Mouse (Mus musculus): ENCODE measurements around the gene Rev1.

Rev1 gene

DNA sequence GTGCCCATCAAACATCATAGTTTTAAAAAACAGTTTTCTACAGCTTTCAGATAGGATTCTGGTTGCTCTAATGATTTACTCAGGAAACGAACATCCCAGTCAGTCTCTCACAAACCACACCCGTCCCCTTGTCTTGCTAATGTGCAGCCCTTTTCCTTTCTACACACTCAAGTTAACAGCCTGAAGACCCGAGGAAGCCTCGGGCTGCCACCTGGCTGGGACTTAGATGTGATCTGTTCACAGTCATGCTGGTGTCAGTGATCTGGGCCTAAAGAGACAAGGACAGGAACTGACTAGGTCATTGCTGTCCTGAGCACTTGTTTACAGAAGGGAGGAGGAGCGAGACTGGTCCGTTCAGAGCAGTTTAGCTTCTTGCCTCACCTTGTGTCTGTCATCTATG, 71.2 kb downstream of the Rev1 start:
- no peak for DNase-seq

DNA sequence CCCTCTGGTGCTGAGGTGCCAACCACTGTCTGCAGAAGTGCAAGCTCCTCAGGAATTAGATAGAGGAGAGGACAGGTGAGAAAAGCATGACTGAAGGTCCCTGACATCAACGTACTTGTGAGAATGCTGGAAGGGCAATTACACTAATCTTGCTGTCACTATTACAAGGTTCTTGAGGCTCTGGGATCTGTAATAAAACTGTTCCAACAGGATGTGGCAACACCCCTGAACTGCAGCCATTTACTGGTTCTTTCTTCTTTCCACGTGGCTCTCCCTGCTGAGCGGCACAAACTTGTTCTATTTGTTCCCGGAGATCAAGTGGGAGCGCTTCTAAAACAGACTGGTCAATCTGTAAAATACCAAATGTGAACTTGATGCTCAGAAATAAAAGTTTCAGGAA, 74.4 kb downstream of the Rev1 start:
- no peak for DNase-seq

DNA sequence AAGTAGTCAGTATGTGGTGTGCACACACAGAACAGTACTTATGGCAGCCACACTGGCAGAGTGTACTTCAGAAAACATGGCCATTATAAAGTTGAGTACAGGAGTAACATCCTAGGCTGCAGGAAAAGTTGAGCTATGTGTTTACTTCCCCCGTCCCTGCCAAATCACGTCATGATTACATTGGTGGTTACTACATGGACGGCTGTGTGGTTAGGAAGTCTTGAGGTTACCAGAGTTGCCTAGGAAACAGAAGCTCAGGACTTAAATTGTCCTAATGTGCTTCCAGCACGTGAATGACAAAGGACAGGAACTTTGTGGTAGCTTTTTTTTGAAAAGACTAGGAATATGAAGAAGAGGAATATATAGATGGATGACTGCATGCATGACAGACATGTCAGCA, 80.0 kb downstream of the Rev1 start:
- DNase-seq: no peak

DNA sequence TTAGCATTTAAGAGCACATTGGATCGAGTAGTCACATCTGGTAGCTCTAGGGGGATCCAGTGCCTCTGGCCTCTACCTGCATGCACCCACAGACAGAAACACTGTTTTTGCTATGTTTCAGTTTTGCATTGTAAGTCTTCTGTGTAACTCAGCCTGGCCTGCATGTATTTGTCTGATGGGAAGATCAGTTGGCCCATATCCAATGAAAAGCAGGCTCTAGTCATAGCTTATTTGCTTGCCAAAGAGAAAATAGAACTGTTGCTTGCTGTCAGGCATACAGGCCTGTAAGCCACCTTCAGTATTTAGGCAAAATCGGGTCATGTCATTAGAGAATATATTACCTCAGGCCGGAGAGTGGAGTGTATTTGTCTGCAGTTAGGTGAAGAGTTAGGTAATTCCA, 81.5 kb downstream of the Rev1 start:
- DNase-seq: no peak

DNA sequence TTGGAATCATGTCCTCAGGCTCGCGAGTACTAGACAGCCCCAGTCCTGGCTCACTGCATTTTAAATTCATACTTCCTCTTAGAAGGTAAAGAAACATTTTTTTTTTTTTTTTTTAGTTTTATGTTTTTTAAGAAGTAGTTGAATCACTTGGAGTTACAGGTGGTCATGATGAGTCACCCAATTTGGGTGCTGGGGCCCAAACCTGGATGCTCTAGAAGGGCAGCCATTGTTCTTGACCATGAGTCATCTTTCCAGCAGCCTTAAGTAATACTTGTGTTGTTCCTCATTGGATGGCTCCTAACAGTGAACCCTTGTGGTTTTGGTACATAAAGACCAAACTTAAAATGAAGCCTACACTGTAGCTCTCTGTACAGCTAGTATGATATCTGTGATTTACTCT, 90.7 kb downstream of the Rev1 start:
- DNase-seq: no peak

DNA sequence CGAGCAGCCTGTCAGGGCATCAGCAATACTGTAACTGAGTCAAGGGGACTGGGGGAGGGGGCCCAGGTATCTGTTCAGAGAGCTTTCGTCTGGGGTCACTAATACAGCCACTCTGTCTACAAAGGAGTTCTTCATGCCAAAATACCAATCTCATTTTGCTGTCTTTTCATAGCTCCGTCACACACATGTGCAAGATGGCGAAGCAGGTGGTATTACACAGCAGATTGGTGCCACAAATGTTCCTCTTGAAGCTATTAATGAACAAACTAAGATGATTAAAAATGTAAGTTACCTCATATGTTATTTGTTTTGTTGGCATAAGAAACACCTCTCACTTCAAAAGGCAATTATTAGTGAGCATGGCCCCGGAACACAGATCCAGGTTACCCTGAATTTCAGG, 92.2 kb downstream of the Rev1 start:
- no peak for DNase-seq

DNA sequence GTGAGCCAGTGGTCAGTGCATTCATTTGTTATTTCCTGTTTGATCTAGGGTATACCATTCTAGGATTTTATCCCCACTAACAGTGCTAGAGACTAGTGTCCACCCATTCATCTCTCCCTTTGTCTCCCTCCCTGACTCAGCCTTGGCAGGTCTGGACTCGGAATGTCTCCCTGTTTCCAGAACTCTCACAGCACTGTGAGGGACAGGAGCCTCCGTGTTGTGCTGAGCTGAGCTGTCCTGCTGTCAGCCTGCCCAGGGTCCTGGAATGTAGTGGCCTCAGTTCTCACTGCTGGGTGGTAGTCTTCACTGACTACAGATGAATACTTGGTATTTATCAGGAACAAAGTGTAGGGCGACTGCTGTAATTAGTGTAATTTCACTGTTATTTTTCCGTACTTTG, 94.1 kb downstream of the Rev1 start:
- no peak for DNase-seq

DNA sequence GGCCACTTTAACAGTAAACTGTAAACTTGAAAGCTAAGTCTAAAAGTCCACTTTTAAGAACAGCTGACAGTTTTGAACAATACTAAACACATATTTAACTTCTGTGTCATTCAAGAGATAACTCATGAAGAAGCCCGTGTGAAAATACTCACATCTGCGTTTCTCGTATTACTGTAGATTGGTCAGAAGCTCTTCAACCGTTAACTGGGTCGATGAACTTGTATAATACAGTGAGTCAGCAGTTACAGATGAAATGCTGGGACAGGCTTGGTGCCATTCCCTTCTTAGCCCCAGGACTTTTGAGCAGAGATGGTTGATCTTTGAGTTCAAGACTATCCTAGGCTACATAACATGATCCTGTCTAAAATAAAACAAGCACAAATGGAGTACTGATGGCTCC, 98.2 kb downstream of the Rev1 start:
- DNase-seq: no peak

DNA sequence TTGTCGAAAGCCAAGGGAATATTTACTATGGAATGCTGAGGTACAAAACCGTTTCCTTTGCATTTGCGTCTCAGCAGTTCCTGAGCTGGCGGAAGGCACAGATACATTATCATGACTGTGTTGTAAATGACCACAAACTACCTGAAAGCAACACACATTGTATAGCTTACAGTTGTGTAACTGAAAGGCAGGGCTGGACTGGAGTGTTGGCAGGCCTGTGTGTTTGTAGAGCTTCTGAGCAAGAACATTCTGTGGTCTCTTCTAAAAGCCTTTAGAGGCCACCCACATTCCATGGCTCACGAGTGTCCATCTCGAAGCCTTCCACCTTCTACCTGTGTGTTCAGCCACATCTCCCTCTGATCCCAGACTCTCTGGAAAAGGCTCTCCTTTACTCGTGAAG, 102.3 kb downstream of the Rev1 start:
- no peak for DNase-seq

DNA sequence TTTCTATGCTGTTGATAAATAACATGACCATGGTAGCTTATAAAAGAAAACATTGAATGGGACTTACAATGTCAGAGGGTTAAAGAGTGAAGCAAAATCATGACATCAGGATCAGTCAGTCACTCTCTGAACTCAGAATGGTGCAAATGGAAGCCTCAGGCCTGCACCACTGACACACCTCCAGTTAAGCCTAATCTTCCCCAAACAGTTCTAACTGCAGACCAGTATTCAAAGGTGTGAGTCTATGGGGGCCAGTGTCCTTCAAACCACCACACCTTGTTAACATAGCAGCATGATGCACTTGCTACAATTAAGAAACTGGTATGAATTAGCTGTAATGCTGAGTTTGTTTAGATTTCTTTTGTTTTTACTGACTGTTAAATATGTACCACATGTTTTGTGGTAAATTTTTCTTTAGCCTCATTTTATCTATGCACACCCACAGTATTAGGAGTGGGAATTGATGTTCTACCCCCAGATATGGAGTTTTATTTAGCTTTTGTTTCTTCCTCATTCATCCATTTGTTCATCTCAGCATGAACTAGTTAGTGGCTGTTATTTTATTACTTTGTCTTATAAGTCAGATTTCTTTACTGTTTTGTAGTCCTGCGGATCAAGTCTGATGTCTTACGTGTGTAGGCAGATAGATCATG, 114.9 kb downstream of the Rev1 start:
- DNase-seq: no peak

DNA sequence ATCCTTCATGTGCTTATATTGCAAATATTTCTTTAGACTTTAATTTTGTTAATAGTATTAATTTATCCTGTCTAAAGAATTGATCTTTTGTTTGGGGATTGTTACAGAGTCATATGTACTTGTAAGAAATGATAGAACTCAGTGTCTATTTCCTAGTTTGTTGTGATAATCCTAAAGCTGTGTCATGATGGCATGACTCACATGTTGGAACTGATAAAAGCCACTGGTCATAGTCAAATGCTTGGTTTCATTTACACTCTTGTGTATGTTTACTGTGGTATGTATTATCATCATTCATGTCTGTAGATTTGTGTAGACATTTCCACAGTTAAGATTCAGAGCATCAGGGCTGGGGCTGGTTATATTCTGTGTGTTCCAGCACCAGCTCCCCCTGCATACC, 117.1 kb downstream of the Rev1 start:
- no peak for DNase-seq

DNA sequence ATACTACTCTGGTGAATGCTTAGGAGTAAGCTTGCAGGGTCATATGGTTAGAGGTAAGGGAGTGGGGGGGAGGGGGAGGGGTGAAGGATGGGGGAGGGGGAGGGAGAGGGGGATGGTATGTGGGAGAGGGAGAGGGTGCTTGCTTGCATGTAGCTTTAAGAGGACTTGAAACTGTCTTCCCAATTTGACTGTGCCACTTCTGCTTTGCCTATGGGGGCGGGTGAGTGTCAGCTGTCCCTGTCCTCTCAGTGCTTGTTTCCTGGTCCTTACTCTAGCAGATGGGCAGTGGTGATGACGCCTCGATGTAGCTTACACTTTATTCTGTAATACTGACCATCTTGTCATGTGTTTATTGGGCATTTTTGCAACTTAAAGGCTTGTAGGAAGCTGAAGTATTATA, 117.5 kb downstream of the Rev1 start:
- no peak for DNase-seq

DNA sequence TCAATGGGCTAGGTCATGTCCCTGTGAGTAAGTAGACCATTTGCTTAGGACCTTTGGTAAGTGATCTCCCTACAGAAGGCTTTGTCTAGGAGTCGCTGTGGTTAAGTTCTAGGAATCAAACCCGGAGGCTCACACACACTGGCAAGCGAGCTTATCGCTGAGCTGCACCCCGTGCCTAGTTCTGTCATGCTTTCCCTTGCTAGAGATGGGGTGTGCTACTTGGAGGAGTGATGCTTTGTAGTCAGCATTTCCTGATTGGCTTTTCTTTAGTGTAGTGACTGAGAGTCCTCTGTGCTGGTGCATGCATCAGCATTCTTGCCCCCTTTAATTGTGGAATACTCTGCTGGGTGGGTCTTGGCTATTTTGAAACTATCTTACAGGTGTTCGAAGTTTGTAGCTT, 118.0 kb downstream of the Rev1 start:
- DNase-seq: no peak

DNA sequence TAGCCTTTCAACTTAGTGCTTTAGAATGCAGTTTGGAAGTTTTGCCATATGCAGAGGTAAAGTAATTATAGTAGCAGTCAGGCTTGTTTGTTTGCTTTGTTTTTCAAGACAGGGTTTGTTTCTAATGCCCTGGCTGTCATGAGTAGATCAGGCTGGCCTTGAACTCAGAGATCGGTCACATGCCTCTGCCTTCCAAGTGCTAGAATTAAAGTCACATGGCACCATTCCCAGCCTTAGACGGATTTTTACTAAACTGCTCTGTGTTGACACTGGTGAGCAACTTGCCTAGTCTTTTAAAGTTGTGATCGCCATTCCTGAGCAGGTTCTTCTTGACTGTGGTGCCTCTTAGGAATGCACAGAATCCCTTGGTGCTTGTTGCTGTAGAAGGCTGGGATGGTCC, 122.9 kb downstream of the Rev1 start:
- no peak for DNase-seq

DNA sequence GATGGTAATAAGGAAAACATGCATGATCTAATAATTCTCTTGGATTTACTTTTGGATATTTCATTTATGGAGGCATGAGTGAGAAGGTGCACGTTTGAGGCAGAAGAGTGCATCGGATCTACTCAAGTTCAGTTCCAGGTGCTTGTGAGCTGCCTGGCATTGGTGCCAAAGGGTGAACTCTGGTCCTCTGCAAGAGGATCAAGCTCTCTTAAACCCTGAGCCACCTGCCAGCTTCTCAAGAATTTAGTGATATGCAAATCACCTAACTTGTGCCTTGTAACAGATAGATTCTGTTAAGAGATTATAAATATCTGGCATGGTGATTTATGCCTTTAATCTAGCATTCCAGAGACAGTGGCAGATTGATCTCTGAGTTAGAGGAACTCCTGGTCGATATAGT, 126.6 kb downstream of the Rev1 start:
- no peak for DNase-seq

All from right cerebral cortex, postnatal 25 days (tissue).